Mouse (Mus musculus) embryonic fibroblast, embryonic 13.5 days (primary cell): ENCODE data around the gene Ppp2r5e. TPM values are rescaled to one million over a fixed set of nuclear protein-coding genes. Genes with fewer than 3 reads are reported as not detected.

ENCODE experiments used
- H3K27ac ChIP-seq: 2 replicates; pipeline ENCODE4 v1.5.1; 2012; ENCODE audit warnings: low read length, control low read depth, inconsistent platforms; ENCODE audit not compliant: insufficient read depth
- H3K4me1 ChIP-seq: 2 replicates; pipeline ENCODE4 v1.6.1; 2011; ENCODE audit warnings: low read length; ENCODE audit not compliant: control insufficient read depth, insufficient read depth
- H3K4me3 ChIP-seq: 2 replicates; pipeline ENCODE4 v1.5.1; 2011; ENCODE audit warnings: mild to moderate bottlenecking, control low read depth, low read length; ENCODE audit not compliant: insufficient read depth
- CTCF ChIP-seq: IDR thresholded peaks from 2 replicates; pipeline ENCODE4 v1.5.1; 2011; ENCODE audit warnings: mild to moderate bottlenecking, control low read depth, low read length, moderate library complexity, borderline replicate concordance; ENCODE audit not compliant: insufficient read depth
- POLR2A ChIP-seq: IDR thresholded peaks from 2 replicates; pipeline ENCODE4 v1.6.1; 2011; ENCODE audit warnings: low read depth, mild to moderate bottlenecking, control low read depth, low read length, moderate library complexity
- polyA plus RNA-seq: library from polyadenylated mRNA; stranded (reverse); fragments of >200 nt; gene quantifications from 2 replicates; pipeline ENCODE4 v1.2.4, GENCODE M21; 2011; ENCODE audit warnings: low read depth; ENCODE audit not compliant: missing spikeins, insufficient read length

The Ppp2r5e gene
- polyA plus RNA-seq, 1 experiment = 43.2 TPM

DNA sequence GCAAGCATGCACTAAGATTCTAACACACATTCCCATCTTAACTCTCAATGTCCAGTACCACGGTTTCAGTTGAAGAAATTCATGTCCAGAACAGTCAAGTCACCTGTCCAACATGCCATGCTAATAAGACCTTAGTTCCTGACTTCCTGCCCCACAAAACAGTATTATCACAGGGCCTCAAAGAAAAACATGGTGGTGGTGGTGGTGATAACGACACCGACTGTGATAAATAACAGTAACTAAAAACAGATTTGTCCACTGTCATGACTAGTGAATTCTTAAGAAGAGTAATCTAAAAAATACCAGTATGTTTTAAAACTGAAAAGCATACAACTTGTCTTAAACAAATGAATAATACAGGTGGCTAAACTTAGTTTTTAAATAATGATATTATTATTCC, 71.8 kb downstream of the Ppp2r5e start:
- Histone ChIP-seq H3K27ac (no peak overlapping the region), H3K4me1 (peaks cover 10% of the 10 kb centered on the region), H3K4me3 (no peak overlapping the region)
- TF ChIP-seq POLR2A (no peak), CTCF (no peak)

DNA sequence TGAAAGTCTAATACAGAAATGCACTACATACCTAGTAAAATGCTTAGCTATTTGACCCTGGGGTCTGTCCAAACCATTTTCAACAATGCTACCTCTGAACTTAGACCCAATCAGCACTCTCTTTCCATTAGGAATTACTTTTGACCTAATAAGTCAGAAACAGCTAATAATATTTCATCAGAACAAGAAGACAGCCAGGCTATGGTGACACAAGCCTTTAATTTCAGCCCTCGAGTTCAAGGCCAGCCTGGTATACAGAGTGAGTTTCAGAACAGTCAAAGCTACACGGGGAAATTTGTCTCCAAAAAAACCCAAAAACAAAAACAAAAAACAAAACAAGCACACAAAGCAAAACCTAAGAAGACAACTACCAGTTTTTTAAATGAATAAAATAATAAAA, 73.1 kb downstream of the Ppp2r5e start:
- Histone ChIP-seq H3K4me1 (peaks cover 6% of the 10 kb centered on the region; the same call in 1 of the 2 replicates), H3K4me3 (no peak overlapping the region), H3K27ac (no peak overlapping the region)
- no peak for TF ChIP-seq CTCF
- no peak for TF ChIP-seq POLR2A

GRCm38 (mm10) chr12:75522360-75522759, 73.7 kb downstream of the Ppp2r5e start:
- Histone ChIP-seq H3K4me3 (no peak overlapping the region), H3K4me1 (peaks cover 4% of the 10 kb centered on the region; the same call in 1 of the 2 replicates), H3K27ac (no peak overlapping the region)
- TF ChIP-seq CTCF = no peak
- no peak for TF ChIP-seq POLR2A

GRCm38 (mm10) chr12:75520395-75520794, 75.7 kb downstream of the Ppp2r5e start:
- TF ChIP-seq POLR2A (no peak), CTCF (no peak)
- Histone ChIP-seq H3K4me1 (peaks cover 4% of the 10 kb centered on the region; the same call in 1 of the 2 replicates), H3K4me3 (no peak overlapping the region), H3K27ac (no peak overlapping the region; the same call in 1 of the 2 replicates)

- Histone ChIP-seq H3K4me1 (peaks cover 4% of the 10 kb centered on the region; the same call in 1 of the 2 replicates), H3K27ac (no peak overlapping the region), H3K4me3 (no peak overlapping the region)
- TF ChIP-seq CTCF = no peak
- no peak for TF ChIP-seq POLR2A
Measured at GRCm38 (mm10) chr12:75519181-75519940, 76.7 kb downstream of the Ppp2r5e start.

DNA sequence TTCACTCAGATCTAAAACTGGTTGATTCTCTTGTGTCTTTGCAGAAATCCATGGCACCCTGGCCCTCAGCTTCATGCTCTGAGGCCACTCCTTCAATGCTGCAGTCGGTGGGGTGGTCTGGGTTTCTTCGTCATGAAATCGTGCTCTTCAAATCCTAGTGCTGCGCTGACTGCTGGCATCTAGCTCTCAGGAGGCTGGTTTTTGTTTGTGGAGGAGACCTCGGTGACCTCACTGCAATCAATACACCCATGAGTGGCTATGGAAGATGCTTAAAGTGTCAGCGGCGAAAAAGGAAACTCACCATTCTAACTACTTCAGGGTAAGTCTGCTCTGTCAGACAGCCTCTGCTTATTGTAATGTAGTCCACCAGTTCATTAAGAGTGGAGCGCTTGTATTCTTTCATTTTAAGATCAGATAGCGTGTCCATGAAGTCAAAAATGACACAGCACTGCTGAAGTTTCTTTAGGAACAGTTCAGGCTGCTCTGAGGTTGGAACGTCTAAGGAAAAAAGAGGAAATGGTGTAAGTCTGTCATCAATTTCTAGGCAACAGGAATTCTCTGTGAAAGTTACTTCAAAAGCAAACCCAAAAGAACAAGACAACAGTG, 80.6 kb downstream of the Ppp2r5e start:
- H3K27ac ChIP-seq = no peak overlapping the region
- TF ChIP-seq CTCF = no peak
- no peak for TF ChIP-seq POLR2A
- H3K4me1 ChIP-seq = no peaks in the 10 kb centered on the region

GRCm38 (mm10) chr12:75511520-75511919, 84.5 kb downstream of the Ppp2r5e start:
- no peaks in the 10 kb centered on the region for H3K4me1 ChIP-seq
- no peak for TF ChIP-seq POLR2A
- no peak for TF ChIP-seq CTCF
- no peak overlapping the region for H3K4me3 ChIP-seq
- H3K27ac ChIP-seq = no peak overlapping the region

More for the DNA sequence above, 80.6 kb downstream of the Ppp2r5e start:
- H3K4me3 ChIP-seq = no peak overlapping the region

DNA sequence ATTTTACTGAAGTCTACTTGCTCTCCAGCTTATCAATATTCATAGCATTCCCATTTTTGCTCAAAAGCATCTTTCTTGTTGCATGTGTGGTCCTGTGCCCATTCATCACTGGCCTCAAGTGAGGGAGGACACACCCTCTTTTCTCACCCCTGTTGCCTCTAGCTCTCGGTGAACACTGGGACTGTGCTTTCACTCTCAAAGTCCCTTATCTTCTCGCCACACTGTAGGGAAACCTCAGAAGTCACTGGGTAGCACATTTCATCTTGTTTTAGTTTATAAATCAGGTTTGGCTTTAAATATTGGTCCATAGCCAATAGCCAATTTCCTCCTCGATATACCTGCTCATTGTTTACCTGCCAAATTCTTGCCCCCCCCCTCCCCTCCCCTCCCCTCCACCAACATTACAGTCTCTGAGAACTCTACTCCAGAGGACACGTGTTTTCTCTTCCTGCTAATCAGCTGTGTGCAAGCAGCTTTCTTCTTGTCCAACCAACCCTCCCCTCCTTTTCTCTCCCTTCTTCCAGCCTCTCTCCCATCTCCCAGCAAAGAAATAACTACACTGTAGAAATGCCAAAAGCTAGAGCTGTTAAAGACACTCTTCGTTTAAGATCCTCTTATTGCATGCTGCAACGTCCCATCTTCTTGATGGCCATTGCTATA, 90.9 kb downstream of the Ppp2r5e start:
- no peak overlapping the region for H3K27ac ChIP-seq
- TF ChIP-seq CTCF (no peak), POLR2A (no peak)
- no peaks in the 10 kb centered on the region for H3K4me1 ChIP-seq
- H3K4me3 ChIP-seq = no peak overlapping the region

DNA sequence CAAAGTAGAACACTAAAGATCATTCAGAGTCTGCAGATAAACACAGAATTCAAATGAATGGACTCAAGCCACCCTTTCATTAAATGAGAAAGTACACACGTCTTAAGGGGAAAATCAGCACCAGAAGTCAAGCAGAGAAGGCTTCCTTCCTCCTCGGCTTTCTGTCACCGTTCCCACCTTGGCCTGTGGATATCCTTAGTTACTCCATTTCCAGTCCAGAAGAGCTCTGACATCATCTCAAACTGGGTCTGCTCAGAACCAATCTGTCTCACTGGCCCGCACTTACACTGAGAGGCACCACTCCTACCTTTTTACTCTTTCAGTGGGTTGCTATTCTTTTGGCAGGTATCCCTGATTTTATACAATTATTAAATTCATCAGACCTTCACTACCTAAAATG, 93.4 kb downstream of the Ppp2r5e start:
- Histone ChIP-seq H3K27ac (no peak overlapping the region), H3K4me3 (no peak overlapping the region), H3K4me1 (no peaks in the 10 kb centered on the region)
- TF ChIP-seq CTCF (no peak), POLR2A (no peak)

DNA sequence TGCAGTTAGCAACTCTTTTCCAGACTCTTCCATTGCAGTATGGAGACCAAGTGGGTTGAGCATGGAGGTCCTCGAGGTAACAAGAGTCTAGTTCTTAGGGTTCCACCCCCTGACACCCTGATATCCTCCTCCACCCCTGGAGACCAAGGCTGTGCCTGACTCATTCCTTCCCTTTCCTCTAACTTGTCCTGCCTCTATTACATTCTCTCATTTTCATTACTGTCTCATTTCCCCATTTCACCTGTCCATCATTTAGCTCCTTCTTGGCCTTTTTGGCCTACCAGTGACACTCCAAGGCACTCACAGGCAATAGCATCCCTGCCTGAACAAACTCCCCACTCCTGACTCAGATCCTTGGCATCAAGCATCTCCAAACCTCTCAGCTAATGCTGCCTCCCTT, 98.3 kb downstream of the Ppp2r5e start:
- TF ChIP-seq POLR2A (no peak), CTCF (no peak)
- Histone ChIP-seq H3K4me3 (no peak overlapping the region), H3K4me1 (no peaks in the 10 kb centered on the region), H3K27ac (no peak overlapping the region)
